Comparison of ENCODE assay signal across 18 mouse cellular contexts in genomic region chr13:38501314-38501713, GRCm38 (mm10).
"Had no signal": no experiment of that assay in that cellular context is flagged by ENCODE, and none has a peak within 500 bp of the region (broad histone marks: within the 10 kb centered on the region; RNA-seq: fewer than 3 reads in every experiment).

No protein-coding gene starts in this region.

- H3K4me1 ChIP-seq: megakaryocyte, embryonic 14.5 days; midbrain, embryonic 15.5 days; neural tube, embryonic 13.5 days; neural tube, embryonic 15.5 days had no signal

- H3K4me3 ChIP-seq: liver, embryonic 12.5 days; megakaryocyte, embryonic 14.5 days; midbrain, embryonic 13.5 days; midbrain, embryonic 15.5 days; neural tube, embryonic 13.5 days; neural tube, embryonic 15.5 days had no signal

- H3K27me3 ChIP-seq: liver, embryonic 12.5 days; megakaryocyte, embryonic 14.5 days; midbrain, embryonic 13.5 days; midbrain, embryonic 15.5 days; neural tube, embryonic 13.5 days; neural tube, embryonic 15.5 days had no signal

- DNase-seq: lung, adult 18-20 months; lung, embryonic 14.5 days; lung, postnatal 10 days; lung, postnatal 36 days; retina, postnatal 1 day; right cerebral cortex, adult 18-20 months; right cerebral cortex, postnatal 14 days; thymus, adult 18-20 months; thymus, postnatal 14 days; thymus, postnatal 36 days had no signal

- H3K27ac ChIP-seq: liver, embryonic 12.5 days; liver, embryonic 14.5 days; macrophage; midbrain, embryonic 13.5 days; midbrain, embryonic 15.5 days; neural tube, embryonic 13.5 days; neural tube, embryonic 15.5 days had no signal

- ATAC-seq: liver, embryonic 12.5 days; midbrain, embryonic 13.5 days; midbrain, embryonic 15.5 days had no signal
